Mouse (Mus musculus): Measurements from ENCODE around the gene Naglu.

Gene Naglu

DNA sequence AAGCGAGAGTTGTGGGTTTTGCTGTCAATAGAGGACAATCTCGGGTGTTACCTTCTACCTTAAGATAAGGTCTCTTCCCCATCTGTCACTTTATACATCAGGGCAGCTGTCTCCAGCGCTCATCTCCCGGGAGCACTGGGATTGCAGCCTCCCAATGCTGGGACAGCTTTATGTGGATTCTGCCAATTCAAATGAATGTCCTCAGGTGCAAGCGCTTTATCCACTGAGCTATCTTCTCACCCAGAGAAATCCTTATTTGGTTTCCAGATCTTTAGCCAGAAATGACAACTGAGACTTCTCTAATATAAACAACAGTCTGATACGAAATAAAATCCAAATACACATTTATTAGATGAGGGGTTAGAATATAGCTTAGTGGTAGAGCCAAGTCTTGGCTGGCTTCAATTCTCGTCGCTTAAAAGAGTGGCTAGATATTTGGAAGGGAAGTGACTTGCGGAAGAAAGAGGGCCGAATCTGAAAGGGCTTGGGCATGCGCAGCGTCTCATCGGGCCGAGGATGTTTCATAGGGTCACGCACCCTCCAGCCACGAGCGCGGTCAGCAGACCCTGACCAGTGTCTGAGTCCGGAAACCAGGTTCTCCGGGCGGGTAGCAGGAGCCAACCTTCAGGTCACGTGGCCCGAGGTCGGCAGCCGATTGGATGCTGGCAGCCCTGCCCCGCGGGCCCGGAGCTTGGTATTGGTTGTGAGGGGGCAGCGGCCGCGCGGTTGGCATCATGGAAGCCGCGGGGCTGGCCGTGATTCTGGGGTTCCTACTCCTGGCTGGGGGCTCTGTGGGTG lies at the start of gene Naglu:
Gene Naglu, plus strand, starts transcription at position 622 of the 798 bp plus-strand sequence.
- ChIA-PET CTCF (interaction anchor here (0.5 to 2.5 kb wide), 23 partner anchors 10 to 233 kb away, joined by 3 to 28 read pairs (median 4); partner anchors contain the start of genes Coasy (in 2 of the 4), Becn1 (in 1 of the 4) and Psmc3ip (in 1 of the 4)), POLR2A (interaction anchor here in 3 of 4 experiments (0.6 to 2.7 kb wide), 51 partner anchors 8 to 673 kb away, joined by 3 to 22 read pairs (median 4); partner anchors contain the start of genes Rpl27 (in 3 of the 3), Cavin1 (in 2 of the 3), Coasy (in 2 of the 3) and Hsd17b1 (in 2 of the 3))

DNA sequence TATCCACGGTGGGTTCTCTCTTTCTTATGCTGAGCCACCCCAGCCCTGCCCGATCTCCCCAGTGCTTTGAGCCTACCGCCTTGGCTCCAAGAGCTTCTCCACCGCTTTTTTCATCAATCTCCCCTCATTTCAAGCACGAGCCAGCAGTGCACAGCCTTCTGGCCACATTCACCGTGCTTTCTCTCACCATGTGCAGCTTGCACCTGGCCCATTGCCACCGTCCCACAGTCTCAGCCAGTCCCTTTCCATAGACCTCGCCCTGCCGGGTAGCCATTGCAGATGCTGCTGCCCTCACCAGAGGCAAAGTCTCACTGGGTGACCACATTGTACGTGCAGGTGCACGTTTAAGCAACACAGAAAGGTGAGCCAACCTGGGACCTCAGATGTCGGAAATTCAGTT lies 46.4 kb upstream of the Naglu start:
- ChIA-PET POLR2A (interaction anchor here in 1 of 4 experiments (1.0 to 1.9 kb wide), 2 partner anchors 9 to 13 kb away, joined by 4 to 6 read pairs; no protein-coding TSS in a partner anchor), CTCF (no interaction called here)

GRCm38 (mm10) chr11:101024001-101024400 lies 45.8 kb upstream of the Naglu start:
- ChIA-PET CTCF (no interaction called here), POLR2A (interaction anchor here in 1 of 4 experiments (0.6 kb wide), 1 partner anchor 104 kb away, joined by 6 read pairs; no protein-coding TSS in a partner anchor)

GRCm38 (mm10) chr11:101027121-101027520 lies 42.7 kb upstream of the Naglu start:
- CTCF ChIA-PET, result interaction anchor here in 1 of 4 experiments (0.6 kb wide), 1 partner anchor 31 kb away, joined by 3 read pairs; no protein-coding TSS in a partner anchor
- POLR2A ChIA-PET, result interaction anchor here in 3 of 4 experiments (0.7 to 1.6 kb wide), 7 partner anchors 17 to 706 kb away, joined by 3 to 5 read pairs (median 3); partner anchors contain the start of genes Atp6v0a1 (in 3 of the 3) and Rnd2 (in 1 of the 3)

DNA sequence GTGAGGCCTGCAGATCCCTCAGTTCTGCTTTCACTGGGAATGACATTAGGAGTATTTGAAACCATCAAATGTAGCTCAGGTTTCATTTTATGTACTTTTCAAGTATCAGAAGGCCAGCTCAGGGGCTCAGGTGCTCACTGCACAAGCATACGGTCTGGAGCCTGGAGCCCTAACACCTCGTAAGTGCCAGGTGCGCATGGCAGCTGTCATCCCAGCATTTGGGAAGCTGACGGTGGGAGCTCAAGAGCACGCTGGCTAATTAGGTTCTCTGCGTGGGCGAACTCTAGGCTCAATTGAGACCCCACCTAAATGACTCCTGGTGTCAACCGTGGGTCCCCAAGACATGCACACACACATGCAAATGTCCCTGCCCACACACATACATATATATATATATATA lies 40.5 kb upstream of the Naglu start:
- CTCF ChIA-PET, result interaction anchor here in 3 of 4 experiments (1.2 to 1.5 kb wide), 3 partner anchors 28 to 29 kb away, joined by 4 to 6 read pairs (median 5); no protein-coding TSS in a partner anchor
- POLR2A ChIA-PET, result interaction anchor here in 1 of 4 experiments (0.5 to 1.9 kb wide), 6 partner anchors 9 to 95 kb away, joined by 3 to 7 read pairs (median 4); partner anchors contain the start of gene Stat3

DNA sequence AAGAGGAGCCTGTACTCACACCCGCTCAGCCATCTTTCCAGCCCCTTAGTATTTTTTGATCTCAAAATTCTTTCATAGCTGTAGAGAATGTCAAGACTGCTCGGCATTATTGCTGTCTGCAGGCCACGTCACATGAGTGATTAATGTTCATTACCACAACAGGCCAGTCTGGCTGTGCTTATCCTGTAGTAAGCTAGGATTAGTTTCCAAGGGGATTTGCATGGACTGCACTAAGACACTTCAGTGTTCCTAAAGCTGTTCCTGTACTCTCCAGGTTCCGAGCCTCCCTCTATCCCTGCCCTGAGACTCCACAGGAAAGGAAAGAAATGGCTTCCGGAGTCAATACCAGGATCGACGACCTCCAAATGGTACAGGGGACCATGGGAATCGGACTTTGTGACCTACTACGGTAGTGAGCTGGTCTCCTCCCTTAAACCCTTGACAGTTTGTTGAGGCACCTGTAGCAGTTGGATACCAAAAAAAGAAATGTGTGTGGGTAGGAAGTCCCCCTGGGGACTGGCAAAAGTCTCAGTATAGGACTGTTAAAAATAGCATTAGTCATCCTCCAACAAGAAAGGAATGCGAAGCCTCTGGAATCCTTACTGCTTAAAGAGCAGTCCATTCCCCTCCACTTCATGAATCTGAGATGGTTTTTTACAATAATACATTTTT lies 39.5 kb upstream of the Naglu start:
- CTCF ChIA-PET, result no interaction called here
- POLR2A ChIA-PET, result interaction anchor here in 1 of 4 experiments (0.8 to 1.5 kb wide), 3 partner anchors 22 to 29 kb away, joined by 3 to 4 read pairs (median 3); no protein-coding TSS in a partner anchor

GRCm38 (mm10) chr11:101030808-101031156 lies 39.0 kb upstream of the Naglu start:
- ChIA-PET CTCF (no interaction called here), POLR2A (interaction anchor here in 1 of 4 experiments (0.8 to 1.5 kb wide), 3 partner anchors 22 to 29 kb away, joined by 3 to 4 read pairs (median 3); no protein-coding TSS in a partner anchor)

DNA sequence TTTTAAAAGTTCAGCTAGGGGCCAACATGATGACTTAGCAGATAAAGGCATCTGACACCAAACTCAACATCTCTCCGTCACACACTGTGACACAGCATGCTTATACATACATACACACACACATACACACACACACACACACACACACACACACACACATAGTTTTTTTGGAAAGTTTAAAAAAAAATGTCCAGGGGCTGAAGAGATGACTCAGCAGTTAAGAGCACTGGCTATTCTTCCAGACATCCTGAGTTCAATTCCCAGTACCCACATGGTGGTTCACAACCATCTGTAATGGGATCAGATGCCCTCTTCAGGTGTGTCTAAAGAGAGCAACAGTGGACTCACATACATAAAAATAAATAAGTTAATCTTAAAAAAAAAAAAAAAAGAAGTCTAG lies 38.3 kb upstream of the Naglu start:
- ChIA-PET CTCF (interaction anchor here in 1 of 4 experiments (0.5 kb wide), 1 partner anchor 44 kb away, joined by 3 read pairs; no protein-coding TSS in a partner anchor), POLR2A (interaction anchor here in 1 of 4 experiments (1.5 kb wide), 1 partner anchor 21 kb away, joined by 3 read pairs; no protein-coding TSS in a partner anchor)

DNA sequence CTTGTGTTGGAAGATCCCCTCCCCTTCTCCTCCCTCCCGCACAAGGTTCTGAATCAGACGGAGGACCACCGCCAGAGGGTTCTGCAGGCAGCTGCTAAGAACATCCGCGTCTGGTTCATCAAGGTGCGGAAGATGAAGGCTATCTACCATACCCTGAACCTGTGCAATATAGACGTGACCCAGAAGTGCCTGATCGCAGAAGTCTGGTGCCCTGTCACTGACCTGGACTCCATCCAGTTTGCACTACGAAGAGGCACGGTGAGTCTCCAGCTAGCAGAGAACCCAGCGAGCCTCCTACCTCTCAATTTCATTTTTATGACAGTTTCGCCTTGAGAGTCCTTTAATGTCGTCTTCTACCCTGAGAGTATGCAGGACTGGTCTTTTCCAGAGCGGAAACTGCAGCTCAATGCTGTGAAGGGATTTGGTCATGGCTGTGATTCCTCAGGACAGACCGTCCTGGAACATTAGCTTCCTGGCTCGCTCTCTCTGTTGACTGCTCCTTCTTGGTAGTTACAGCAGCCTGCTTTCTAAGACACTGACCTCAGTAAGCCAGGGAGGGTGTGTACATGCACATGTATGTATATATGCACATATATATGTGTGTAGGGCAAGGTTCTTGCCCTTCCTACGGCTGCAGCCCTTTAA lies 35.8 kb upstream of the Naglu start:
- ChIA-PET POLR2A (interaction anchor here in 1 of 4 experiments (1.5 kb wide), 1 partner anchor 24 kb away, joined by 5 read pairs; the partner anchor contains the start of gene Atp6v0a1), CTCF (no interaction called here)

DNA sequence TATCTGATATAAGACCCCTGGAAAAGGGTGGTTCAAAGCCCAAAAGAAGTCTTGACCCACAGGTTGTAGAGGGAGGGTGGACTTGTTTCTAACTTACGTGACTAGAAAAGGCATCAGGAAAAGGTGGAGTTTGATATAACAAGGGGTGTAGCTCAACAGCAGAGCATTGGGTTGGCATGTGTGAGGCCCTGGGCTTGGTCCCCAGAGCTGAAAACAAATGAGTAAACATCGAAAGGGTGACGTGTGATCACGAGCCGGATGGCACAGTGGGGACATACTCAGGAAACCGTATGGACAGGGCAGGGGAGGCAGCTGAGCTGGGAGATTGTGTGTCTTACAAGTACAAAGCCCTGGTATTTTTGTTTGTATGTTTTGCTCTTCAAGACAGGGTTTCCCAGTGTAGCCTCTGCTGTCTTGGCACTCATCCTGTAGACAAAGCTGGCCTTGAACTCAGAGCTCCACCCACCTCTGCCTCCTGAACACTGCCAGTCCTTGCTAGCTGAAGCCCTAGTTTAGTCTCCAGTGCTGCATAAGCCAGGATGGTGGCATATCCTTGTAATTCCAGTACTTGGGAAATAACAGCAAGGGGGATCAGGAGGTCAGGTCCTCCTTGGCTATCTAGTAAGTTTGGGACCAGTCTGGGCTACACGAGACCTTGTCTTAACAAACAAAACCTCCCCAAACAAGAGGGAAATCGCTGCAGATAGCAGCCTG lies 35.0 kb upstream of the Naglu start:
- POLR2A ChIA-PET, result no interaction called here
- CTCF ChIA-PET, result no interaction called here

DNA sequence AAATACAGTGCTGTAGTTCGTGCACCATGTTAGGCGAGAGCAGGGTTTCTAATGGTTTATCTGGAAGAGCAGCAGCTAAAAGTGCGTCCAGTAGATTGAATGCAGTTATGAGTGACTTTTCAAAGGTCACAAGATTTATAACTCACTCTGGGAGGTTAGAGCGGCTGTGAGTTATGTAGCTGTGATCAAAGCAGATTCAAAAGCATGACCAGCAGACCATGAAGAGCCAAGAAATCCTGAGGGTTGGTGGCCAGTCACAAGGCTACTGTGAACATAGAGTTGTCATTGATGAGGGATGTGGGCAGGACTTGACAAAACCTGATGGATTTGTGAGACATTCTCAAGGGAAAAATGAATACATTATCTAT lies 34.5 kb upstream of the Naglu start:
- CTCF ChIA-PET, result no interaction called here
- POLR2A ChIA-PET, result no interaction called here

- POLR2A ChIA-PET, result interaction anchor here in 1 of 4 experiments (1.6 kb wide), 1 partner anchor 22 kb away, joined by 4 read pairs; no protein-coding TSS in a partner anchor
- CTCF ChIA-PET, result no interaction called here
Measured at GRCm38 (mm10) chr11:101037795-101038194, 32.0 kb upstream of the Naglu start.

DNA sequence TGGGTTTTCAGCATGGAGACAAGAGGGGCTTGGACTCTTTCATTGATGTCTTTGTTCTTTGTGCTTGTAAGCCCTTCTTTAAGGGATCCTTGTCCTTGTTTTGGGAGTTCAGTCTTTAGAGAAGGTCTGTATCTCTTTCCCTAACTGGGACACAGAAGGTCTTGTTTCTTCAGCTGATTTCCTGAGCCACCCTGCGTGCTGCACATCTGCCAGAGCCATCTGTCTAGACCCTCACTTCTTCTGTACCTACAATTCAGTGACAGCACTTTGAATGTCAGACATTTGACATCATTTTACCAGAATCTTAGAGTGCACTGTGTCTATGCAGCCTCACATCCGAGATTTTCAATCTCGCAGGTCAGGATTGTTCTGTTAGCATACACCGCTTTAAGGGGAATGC lies 24.0 kb upstream of the Naglu start:
- CTCF ChIA-PET, result interaction anchor here in 2 of 4 experiments (1.0 to 1.4 kb wide), 2 partner anchors 12 kb away, joined by 4 to 5 read pairs; no protein-coding TSS in a partner anchor
- POLR2A ChIA-PET, result interaction anchor here in 1 of 4 experiments (1.6 kb wide), 1 partner anchor 9 kb away, joined by 3 read pairs; no protein-coding TSS in a partner anchor

GRCm38 (mm10) chr11:101046440-101046839 lies 23.4 kb upstream of the Naglu start:
- CTCF ChIA-PET, result interaction anchor here in 2 of 4 experiments (1.0 to 1.4 kb wide), 2 partner anchors 11 to 12 kb away, joined by 4 to 5 read pairs; no protein-coding TSS in a partner anchor
- POLR2A ChIA-PET, result interaction anchor here in 1 of 4 experiments (1.6 kb wide), 1 partner anchor 9 kb away, joined by 3 read pairs; no protein-coding TSS in a partner anchor

DNA sequence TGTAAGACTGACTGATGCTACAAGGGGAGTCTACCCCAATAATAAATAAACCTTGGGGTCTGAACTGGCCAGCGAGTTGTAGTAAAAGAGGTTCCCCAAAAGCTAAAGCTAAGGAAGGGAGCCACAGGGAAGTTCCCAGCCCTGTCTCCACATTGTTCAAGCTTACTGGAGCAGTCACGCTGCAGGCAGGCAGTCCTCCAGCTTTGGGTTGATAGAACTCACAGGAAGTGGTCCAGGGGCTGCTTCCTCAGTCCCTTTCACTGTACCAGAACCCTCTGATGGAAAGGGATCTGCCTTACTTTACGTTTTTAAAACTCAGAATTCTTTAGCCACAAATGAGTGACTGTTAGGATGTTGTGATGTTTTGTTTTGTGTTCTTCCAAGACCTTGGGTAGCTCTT lies 22.3 kb upstream of the Naglu start:
- CTCF ChIA-PET, result interaction anchor here (1.0 to 2.4 kb wide), 7 partner anchors 8 to 64 kb away, joined by 3 to 9 read pairs (median 5); no protein-coding TSS in a partner anchor
- POLR2A ChIA-PET, result interaction anchor here in 1 of 4 experiments (1.0 to 2.6 kb wide), 4 partner anchors 10 to 49 kb away, joined by 3 to 6 read pairs (median 3); partner anchors contain the start of gene Coasy

GRCm38 (mm10) chr11:101050359-101050758 lies 19.5 kb upstream of the Naglu start:
- ChIA-PET POLR2A (interaction anchor here in 1 of 4 experiments (1.2 to 1.3 kb wide), 2 partner anchors 19 to 80 kb away, joined by 3 read pairs; partner anchors contain the start of genes Cavin1 and Naglu), CTCF (interaction anchor here in 2 of 4 experiments (0.7 to 0.8 kb wide), 2 partner anchors 8 to 72 kb away, joined by 3 read pairs; no protein-coding TSS in a partner anchor)

DNA sequence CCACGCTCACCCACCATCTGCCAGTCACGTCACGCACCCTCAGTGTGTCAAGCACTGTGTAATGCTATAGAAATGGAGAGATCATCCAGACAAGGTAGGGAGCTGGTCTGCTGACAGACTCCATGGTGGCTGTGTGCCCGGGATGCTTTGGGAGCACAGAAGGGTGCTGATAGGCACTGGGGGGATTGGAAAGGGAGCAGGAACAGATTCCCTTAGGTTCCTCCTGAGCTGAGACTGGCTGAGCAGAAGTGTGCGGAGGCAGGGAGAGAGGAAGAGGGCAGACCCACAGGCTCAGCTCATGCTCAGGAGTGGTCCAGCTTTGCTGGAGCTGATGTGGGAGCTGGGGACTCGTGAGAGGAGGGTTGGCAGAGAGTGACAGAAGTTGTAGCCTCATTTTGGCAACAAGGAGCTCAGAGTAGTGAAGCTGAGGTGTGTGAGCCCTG lies 18.7 kb upstream of the Naglu start:
- CTCF ChIA-PET, result interaction anchor here in 3 of 4 experiments (0.6 to 2.1 kb wide), 3 partner anchors 16 to 197 kb away, joined by 3 to 12 read pairs (median 4); no protein-coding TSS in a partner anchor

More for the DNA sequence above, 18.7 kb upstream of the Naglu start:
- POLR2A ChIA-PET, result no interaction called here

Data from embryonic stem cell, embryonic (primary cell).